Comparison of ENCODE assay signal across 9 mouse cellular contexts in the genomic region with DNA sequence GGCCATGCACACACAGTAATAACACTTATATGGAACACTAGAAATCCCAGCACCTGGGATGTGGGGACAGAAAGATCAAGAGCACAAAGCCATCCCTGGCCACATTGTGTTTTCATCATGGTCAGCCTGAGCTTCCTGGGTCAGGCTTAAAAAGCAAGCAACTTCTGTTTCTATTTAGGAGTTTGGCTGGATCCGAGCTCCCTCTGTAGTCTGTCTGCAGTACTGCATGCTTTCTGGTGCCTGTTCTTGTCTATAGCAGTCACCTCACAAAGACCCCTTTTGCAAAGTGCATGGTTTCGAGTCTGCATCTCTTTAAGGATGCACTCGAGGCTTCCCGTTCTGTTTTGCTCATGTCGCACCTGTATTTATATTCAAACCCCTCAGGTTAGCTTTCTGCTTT.
DNase-seq lines count a peak whose midpoint lies in the region; ATAC-seq and TF ChIP-seq lines count a peak whose summit lies in the region.
"Had no signal": no experiment of that assay in that cellular context is flagged by ENCODE, and none has a peak within 500 bp of the region (broad histone marks: within the 10 kb centered on the region; RNA-seq: fewer than 3 reads in every experiment).

No protein-coding gene starts in this region.

- H3K27ac ChIP-seq in forebrain, embryonic 11.5 days (ENCODE audit: low read depth, low read length): no peak overlapping the region
- no peak overlapping the region for H3K27ac ChIP-seq in forebrain, embryonic 12.5 days
- no peak overlapping the region for H3K27ac ChIP-seq in heart, embryonic 11.5 days (ENCODE audit: low read depth, low read length)
- H3K27ac ChIP-seq: liver, embryonic 13.5 days had no signal

- peak; percentile 26; the same call in 1 of the 2 replicates for TF ChIP-seq CTCF in lung, adult 2 months (IDR thresholded peaks at IDR 0.05; ENCODE audit: insufficient read depth, low read length)

- peak; percentile 64 for DNase-seq in forebrain, embryonic 11.5 days (ENCODE audit: low spot score)
- peak; percentile 7 for DNase-seq in lung, adult 2 months
- DNase-seq in lung, adult 18-20 months: no peak
- peak; percentile 75 for DNase-seq in embryo, embryonic 10.5 days (ENCODE audit: low spot score)
- DNase-seq in retina, embryonic 14.5 days (ENCODE audit: low spot score): peak; percentile 69
- DNase-seq in yolk sac, embryonic 10.5 days (ENCODE audit: low spot score): no peak
- DNase-seq: liver, embryonic 13.5 days had no signal

- 33% methylated on average over 5 of the region's 5 CpGs for WGBS in forebrain, embryonic 11.5 days
- 35% methylated on average over 5 of the region's 5 CpGs for WGBS in forebrain, embryonic 12.5 days
- WGBS in lung, adult 2 months: 31% methylated on average over 5 of the region's 5 CpGs
- WGBS in heart, embryonic 11.5 days (ENCODE audit: insufficient replicate concordance): 35% methylated on average over 5 of the region's 5 CpGs

- no peak for TF ChIP-seq POLR2A in lung, adult 2 months (IDR thresholded peaks at IDR 0.05; ENCODE audit: borderline replicate concordance, extremely low read depth, low read depth, low read length)

- no peaks in the 10 kb centered on the region for H3K4me1 ChIP-seq in forebrain, embryonic 11.5 days (replicated peaks; ENCODE audit: control insufficient read depth, insufficient read depth, low read length)
- H3K4me1 ChIP-seq in forebrain, embryonic 12.5 days: no peaks in the 10 kb centered on the region
- no peaks in the 10 kb centered on the region for H3K4me1 ChIP-seq in lung, adult 2 months (ENCODE audit: control insufficient read depth, insufficient read depth, low read length)
- no peaks in the 10 kb centered on the region for H3K4me1 ChIP-seq in heart, embryonic 11.5 days (ENCODE audit: control insufficient read depth, insufficient read depth, low read length)
- H3K4me1 ChIP-seq: liver, embryonic 13.5 days had no signal

- H3K9ac ChIP-seq in forebrain, embryonic 11.5 days (ENCODE audit: low read length): no peak overlapping the region
- no peak overlapping the region for H3K9ac ChIP-seq in forebrain, embryonic 12.5 days
- H3K9ac ChIP-seq in heart, embryonic 11.5 days (ENCODE audit: low read depth, low read length): no peak overlapping the region
- H3K9ac ChIP-seq: liver, embryonic 13.5 days had no signal

- no peaks in the 10 kb centered on the region for H3K9me3 ChIP-seq in forebrain, embryonic 11.5 days (ENCODE audit: control insufficient read depth, low read length)
- H3K9me3 ChIP-seq in forebrain, embryonic 12.5 days: no peaks in the 10 kb centered on the region
- no peaks in the 10 kb centered on the region for H3K9me3 ChIP-seq in heart, embryonic 11.5 days (replicated peaks; ENCODE audit: control insufficient read depth, low read length)
- H3K9me3 ChIP-seq: liver, embryonic 13.5 days had no signal

- no peak overlapping the region for H3K4me2 ChIP-seq in forebrain, embryonic 11.5 days (ENCODE audit: low read depth, low read length, severe bottlenecking)
- no peak overlapping the region for H3K4me2 ChIP-seq in forebrain, embryonic 12.5 days
- H3K4me2 ChIP-seq in heart, embryonic 11.5 days: no peak overlapping the region
- H3K4me2 ChIP-seq: liver, embryonic 13.5 days had no signal

- no peak for ATAC-seq in forebrain, embryonic 11.5 days (replicated peaks; ENCODE audit: low FRiP score)
- ATAC-seq in forebrain, embryonic 12.5 days (ENCODE audit: low FRiP score): no peak
- ATAC-seq in heart, embryonic 11.5 days (replicated peaks; ENCODE audit: insufficient number of reproducible peaks, low FRiP score, low TSS enrichment): no peak

- no peak overlapping the region for H3K4me3 ChIP-seq in forebrain, embryonic 11.5 days (ENCODE audit: low read depth, low read length)
- H3K4me3 ChIP-seq in forebrain, embryonic 12.5 days (replicated peaks): no peak overlapping the region
- no peak overlapping the region for H3K4me3 ChIP-seq in lung, adult 2 months (replicated peaks; ENCODE audit: extremely low read depth, low read depth, low read length)
- H3K4me3 ChIP-seq in heart, embryonic 11.5 days (ENCODE audit: low read depth, low read length): no peak overlapping the region
- H3K4me3 ChIP-seq: liver, embryonic 13.5 days had no signal

- no peaks in the 10 kb centered on the region for H3K36me3 ChIP-seq in forebrain, embryonic 11.5 days (ENCODE audit: control insufficient read depth, insufficient read depth, low read length)
- no peaks in the 10 kb centered on the region for H3K36me3 ChIP-seq in forebrain, embryonic 12.5 days (replicated peaks)
- H3K36me3 ChIP-seq in heart, embryonic 11.5 days (ENCODE audit: control insufficient read depth, insufficient read depth, low read length): no peaks in the 10 kb centered on the region
- H3K36me3 ChIP-seq: liver, embryonic 13.5 days had no signal

- H3K27me3 ChIP-seq in forebrain, embryonic 11.5 days (ENCODE audit: control insufficient read depth, insufficient read depth, low read length): no peaks in the 10 kb centered on the region
- H3K27me3 ChIP-seq in forebrain, embryonic 12.5 days: no peaks in the 10 kb centered on the region
- no peaks in the 10 kb centered on the region for H3K27me3 ChIP-seq in heart, embryonic 11.5 days (ENCODE audit: control insufficient read depth, insufficient read depth, low read length)
- H3K27me3 ChIP-seq: liver, embryonic 13.5 days had no signal

Comparison
In these comparisons a context has a peak if more than half of its experiments do, and no peak if none do; other contexts are left out.
1. DNase-seq: peak in forebrain, embryonic 11.5 days (single experiment), lung, adult 2 months (single experiment), embryo, embryonic 10.5 days (single experiment) and retina, embryonic 14.5 days (single experiment); none in lung, adult 18-20 months (0 of 2) and yolk sac, embryonic 10.5 days (single experiment).